Mouse (Mus musculus): ENCODE results near the gene Dlx4.

DNA sequence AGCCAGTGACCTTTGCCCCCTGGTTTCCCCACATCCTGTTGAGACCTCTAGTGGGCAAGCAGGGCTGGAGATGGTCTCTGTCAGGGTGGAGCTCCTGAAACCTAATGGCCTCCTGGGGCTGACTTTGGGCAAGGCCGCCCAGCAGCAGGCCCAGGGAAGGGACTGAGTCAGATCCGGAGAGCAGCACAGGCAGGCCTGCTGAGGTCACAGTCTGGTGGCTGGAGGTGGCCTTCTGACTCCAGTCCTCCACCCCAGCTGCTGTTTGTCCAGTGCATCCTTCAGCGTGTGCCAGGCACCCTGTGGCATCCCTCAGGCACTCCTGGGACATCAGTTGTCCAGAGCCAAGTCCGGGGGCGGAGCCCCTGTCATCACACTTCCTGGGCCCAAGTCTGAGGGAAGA lies 19.8 kb upstream of the Dlx4 start:
- TF ChIP-seq POLR2A (IDR thresholded peaks at IDR 0.05; ENCODE audit: control insufficient read depth, low read depth, low read length) (no peak), CTCF (IDR thresholded peaks at IDR 0.05; ENCODE audit: control insufficient read depth, insufficient read depth, insufficient replicate concordance, low read depth, low read length) (no peak)

Measured in testis, adult 2 months (tissue).